Mouse (Mus musculus) spleen, adult 10 weeks (tissue): ENCODE results near the gene Med29. TPM values are rescaled to one million over a fixed set of nuclear protein-coding genes. Genes with fewer than 3 reads are reported as not detected.

ENCODE experiments used
- polyA plus RNA-seq: library from polyadenylated mRNA; stranded (reverse); fragments of 350-450 nt; fragmentation: Illumina TruSeq; extraction: RNeasy Lipid Tissue Mini Kit (QIAGEN cat#74804); gene quantifications from one replicate; pipeline ENCODE4 v1.2.3, GENCODE M21; 2015; ENCODE audit warnings: low replicate concordance; ENCODE audit not compliant: insufficient read depth

The Med29 gene
- polyA plus RNA-seq: 6.7 TPM

GRCm38 (mm10) chr7:28392429-28393271 is at the start of gene Med29, which contains the start of gene Paf1:
Med29 (minus strand) TSS chr7:28392708.
Paf1 (plus strand) TSS chr7:28392951.

GRCm38 (mm10) chr7:28436932-28437570 is 44.5 kb upstream of the Med29 start, which contains the start of gene Gmfg:
Gmfg (plus strand) TSS chr7:28437447.

GRCm38 (mm10) chr7:28380237-28381016 is 12.1 kb downstream of the Med29 start, which contains the start of gene Zfp36:
Zfp36 (minus strand) TSS chr7:28380253.

GRCm38 (mm10) chr7:28372251-28373108 is 20.0 kb downstream of the Med29 start, which contains the start of gene Plekhg2:
Plekhg2 (minus strand) TSS chr7:28372599.

GRCm38 (mm10) chr7:28350155-28350883 is 42.2 kb downstream of the Med29 start, which contains the start of gene Rps16:
Rps16 (plus strand) TSS chr7:28350652.

GRCm38 (mm10) chr7:28338108-28338998 is 54.2 kb downstream of the Med29 start, which contains the start of gene Supt5:
Supt5 (minus strand) TSS chr7:28338746.

Other genes starting within 250 kb of the Med29 start
- 101 TPM for gene Fbl, start 223.0 kb downstream of the Med29 start, polyA plus RNA-seq
- gene Dyrk1b, start 213.2 kb downstream of the Med29 start, polyA plus RNA-seq: 2.8 TPM
- gene Eid2, start 124.8 kb downstream of the Med29 start, polyA plus RNA-seq: 4.0 TPM
- 6.2 TPM for gene Eid2b, start 115.0 kb downstream of the Med29 start, polyA plus RNA-seq
- gene Selenov, start 101.5 kb downstream of the Med29 start, polyA plus RNA-seq: not detected
- gene Dll3, start 90.5 kb downstream of the Med29 start, polyA plus RNA-seq: not detected
- gene Timm50, start 80.6 kb downstream of the Med29 start, polyA plus RNA-seq: 17.4 TPM
- gene Supt5, start 54.0 kb downstream of the Med29 start, polyA plus RNA-seq: 76.8 TPM
- gene Rps16, start 42.1 kb downstream of the Med29 start, polyA plus RNA-seq: 2,610 TPM
- gene Plekhg2, start 20.1 kb downstream of the Med29 start, polyA plus RNA-seq: 62.1 TPM
- 93.6 TPM for gene Zfp36, start 12.5 kb downstream of the Med29 start, polyA plus RNA-seq
- 170 TPM for gene Paf1, start 243 bp upstream of the Med29 start, polyA plus RNA-seq
- 376 TPM for gene Gmfg, start 44.7 kb upstream of the Med29 start, polyA plus RNA-seq
- 0.29 TPM for gene Lrfn1, start 59.3 kb upstream of the Med29 start, polyA plus RNA-seq
- not detected for gene Ifnl2, start 117.7 kb upstream of the Med29 start, polyA plus RNA-seq
- gene Ifnl3, start 130.1 kb upstream of the Med29 start, polyA plus RNA-seq: not detected
- gene Sycn, start 148.2 kb upstream of the Med29 start, polyA plus RNA-seq: 0.75 TPM
- 0.25 TPM for gene Nccrp1, start 154.5 kb upstream of the Med29 start, polyA plus RNA-seq
- 11.7 TPM for gene Samd4b, start 205.4 kb upstream of the Med29 start, polyA plus RNA-seq
- 4.7 TPM for gene Pak4, start 205.5 kb upstream of the Med29 start, polyA plus RNA-seq
- not detected for gene Acp7, start 238.6 kb upstream of the Med29 start, polyA plus RNA-seq